Mouse (Mus musculus): ENCODE results near the gene Fam222a.

Fam222a gene

GRCm38 (mm10) chr5:114583490-114584175, 15.8 kb downstream of the Fam222a start:
- no peak for DNase-seq (ENCODE audit: low spot score in 2 of 2)

GRCm38 (mm10) chr5:114584293-114585104, 16.7 kb downstream of the Fam222a start:
- no peak for DNase-seq (ENCODE audit: low spot score in 2 of 2)

GRCm38 (mm10) chr5:114585682-114586081, 17.9 kb downstream of the Fam222a start:
- no peak for DNase-seq (ENCODE audit: low spot score in 2 of 2)

- DNase-seq (ENCODE audit: low spot score in 2 of 2), result peak in 1 of 2 experiments; percentile 82
These were observed 20.1 kb downstream of the Fam222a start for GRCm38 (mm10) chr5:114587908-114588307.

- no peak for DNase-seq (ENCODE audit: low spot score in 2 of 2)
These were observed 20.6 kb downstream of the Fam222a start for GRCm38 (mm10) chr5:114588416-114588815.

- DNase-seq (ENCODE audit: low spot score in 2 of 2), result no peak
These were observed 21.2 kb downstream of the Fam222a start for GRCm38 (mm10) chr5:114589026-114589425.

GRCm38 (mm10) chr5:114589454-114589853, 21.6 kb downstream of the Fam222a start:
- DNase-seq (ENCODE audit: low spot score in 2 of 2), result no peak

GRCm38 (mm10) chr5:114590043-114590913, 22.5 kb downstream of the Fam222a start:
- DNase-seq (ENCODE audit: low spot score in 2 of 2), result no peak

- DNase-seq (ENCODE audit: low spot score in 2 of 2), result no peak
These were observed 23.3 kb downstream of the Fam222a start for GRCm38 (mm10) chr5:114591151-114591561.

GRCm38 (mm10) chr5:114592463-114593160, 24.8 kb downstream of the Fam222a start:
- DNase-seq (ENCODE audit: low spot score in 2 of 2), result no peak

GRCm38 (mm10) chr5:114593161-114593821, 25.5 kb downstream of the Fam222a start:
- DNase-seq (ENCODE audit: low spot score in 2 of 2), result no peak

GRCm38 (mm10) chr5:114593949-114594348, 26.1 kb downstream of the Fam222a start:
- DNase-seq (ENCODE audit: low spot score in 2 of 2), result no peak

GRCm38 (mm10) chr5:114594741-114595241, 27.0 kb downstream of the Fam222a start:
- peak; percentile 31 to 44 for DNase-seq (ENCODE audit: low spot score in 2 of 2)

- peak in 1 of 2 experiments; percentile 68 for DNase-seq (ENCODE audit: low spot score in 2 of 2)
These were observed 28.8 kb downstream of the Fam222a start for GRCm38 (mm10) chr5:114596604-114597003.

- DNase-seq (ENCODE audit: low spot score in 2 of 2), result peak; percentile 21 to 32
These were observed 29.4 kb downstream of the Fam222a start for GRCm38 (mm10) chr5:114597222-114597621.

GRCm38 (mm10) chr5:114597652-114598051, 29.8 kb downstream of the Fam222a start:
- no peak for DNase-seq (ENCODE audit: low spot score in 2 of 2)

- no peak for DNase-seq (ENCODE audit: low spot score in 2 of 2)
These were observed 34.2 kb downstream of the Fam222a start for GRCm38 (mm10) chr5:114602012-114602411.

GRCm38 (mm10) chr5:114603975-114604374, 36.2 kb downstream of the Fam222a start:
- DNase-seq (ENCODE audit: low spot score in 2 of 2), result no peak

- no peak for DNase-seq (ENCODE audit: low spot score in 2 of 2)
These were observed 37.0 kb downstream of the Fam222a start for GRCm38 (mm10) chr5:114604781-114605290.

- peak in 1 of 2 experiments; percentile 43 for DNase-seq (ENCODE audit: low spot score in 2 of 2)
These were observed 38.2 kb downstream of the Fam222a start for GRCm38 (mm10) chr5:114605981-114606380.
